9 mouse cellular contexts compared by ENCODE assay signal in the genomic region with DNA sequence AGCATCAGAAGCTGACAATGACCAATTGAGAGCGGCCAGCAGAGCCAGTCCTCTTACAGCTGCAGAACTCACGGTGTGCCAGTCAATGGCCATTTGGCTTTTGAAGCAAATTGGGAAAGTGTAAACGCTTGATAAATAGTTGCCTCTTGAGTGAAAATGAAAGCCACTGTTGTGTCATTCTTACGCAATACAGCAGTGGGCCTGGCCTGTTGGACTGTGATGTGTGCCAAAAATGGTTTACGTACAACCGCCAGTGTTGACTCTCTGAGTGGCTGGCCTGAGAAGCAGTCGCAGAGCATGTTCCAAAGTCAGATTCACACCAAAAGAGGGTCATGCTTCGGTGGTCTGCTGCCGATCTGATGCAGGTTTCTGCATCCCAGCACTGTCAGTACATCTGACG. TPM values are rescaled to one million over a fixed set of nuclear protein-coding genes. Genes with fewer than 3 reads are reported as not detected.
DNase-seq lines count a peak whose midpoint lies in the region.
"Had no signal": no experiment of that assay in that cellular context is flagged by ENCODE, and none has a peak within 500 bp of the region (broad histone marks: within the 10 kb centered on the region; RNA-seq: fewer than 3 reads in every experiment).

No protein-coding gene starts in this region.

- peak; percentile 27 for DNase-seq in heart, adult 8-10 months (ENCODE audit: low spot score)
- DNase-seq in heart, postnatal 4 days, result no peak
- DNase-seq in 416B (ENCODE audit: low read depth), result peak; percentile 82
- peak; percentile 72 for DNase-seq in fat pad, adult 2 months (ENCODE audit: extremely low read depth, low read depth, low spot score)
- DNase-seq in lung, postnatal 36 days, result peak; percentile 83
- DNase-seq in retina, embryonic 14.5 days (ENCODE audit: low spot score), result no peak
- no peak for DNase-seq in right cerebral cortex, postnatal 4 days
- no peak for DNase-seq in cerebellum, adult 9-11 months
- DNase-seq: kidney, postnatal 10 days had no signal

RNA-seq across cellular contexts. Expression of a gene that starts 17.7 kb away (rescaled TPM):
- 10 to 100 TPM; 13.7 to 18.6 (median 16.9) TPM for total RNA-seq in heart, adult 8-10 months (2022)
- total RNA-seq in heart, postnatal 4 days (2021), result 10 to 100 TPM; 25.5 to 26.5 TPM

RNA-seq across cellular contexts. Expression of a gene that starts 27.4 kb away (rescaled TPM):
- total RNA-seq in heart, adult 8-10 months (2022), result 10 to 100 TPM; 35.4 to 43.8 (median 40.9) TPM
- total RNA-seq in heart, postnatal 4 days (2021), result 10 to 100 TPM; 44.4 to 48.0 TPM

Comparison
In these comparisons a context has a peak if more than half of its experiments do, and no peak if none do; other contexts are left out.
1. DNase-seq: peak in heart, adult 8-10 months (single experiment), 416B (single experiment), fat pad, adult 2 months (single experiment) and lung, postnatal 36 days (single experiment); none in heart, postnatal 4 days (single experiment), retina, embryonic 14.5 days (single experiment), right cerebral cortex, postnatal 4 days (single experiment) and cerebellum, adult 9-11 months (single experiment).